Mouse (Mus musculus) MEL (cell line): ENCODE measurements around the gene Tmem199. TPM values are rescaled to one million over a fixed set of nuclear protein-coding genes. Genes with fewer than 3 reads are reported as not detected.

ENCODE experiments used
- DNase-seq: peaks from one replicate; pipeline ENCODE4 v3.0.0; 2011; ENCODE audit warnings: low read depth, low spot score
- H3K27ac ChIP-seq: 2 replicates; pipeline ENCODE4 v1.5.1; 2012; ENCODE audit warnings: low read depth, mild to moderate bottlenecking, control low read depth, low read length, moderate library complexity; ENCODE audit not compliant: control insufficient read depth
- H3K27me3 ChIP-seq, 2 experiments: fragments of 150-350 bp in 1 of 2; sonication (generic) in 1 of 2; 2 replicates each; pipeline ENCODE4 v1.6.1; 2012; ENCODE audit warnings: low read length in 2 of 2, mild to moderate bottlenecking in 2 of 2, improper control_type of control experiment in 1 of 2, moderate library complexity in 1 of 2; ENCODE audit not compliant: insufficient read depth in 2 of 2, control insufficient read depth in 1 of 2
- H3K36me3 ChIP-seq, 2 experiments: 2 replicates each; pipeline ENCODE4 v1.6.1; 2012 to 2014; ENCODE audit warnings: low read length in 2 of 2, improper control_type of control experiment in 1 of 2, inconsistent platforms in 1 of 2, mild to moderate bottlenecking in 1 of 2; ENCODE audit not compliant: insufficient read depth in 2 of 2, control insufficient read depth in 1 of 2
- H3K4me1 ChIP-seq, 2 experiments: fragments of 150-350 bp in 1 of 2; sonication (generic) in 1 of 2; 2 replicates each; pipeline ENCODE4 v1.6.1; 2012; ENCODE audit warnings: low read length in 2 of 2, improper control_type of control experiment in 1 of 2, mild to moderate bottlenecking in 1 of 2; ENCODE audit not compliant: insufficient read depth in 2 of 2, control insufficient read depth in 1 of 2
- H3K4me3 ChIP-seq, 2 experiments: fragments of 150-350 bp in 1 of 2; sonication (generic) in 1 of 2; 2 replicates each; pipeline ENCODE4 v1.5.1; 2012; ENCODE audit warnings: low read depth in 2 of 2, low read length in 2 of 2, mild to moderate bottlenecking in 2 of 2, moderate library complexity in 2 of 2, control low read depth in 1 of 2, improper control_type of control experiment in 1 of 2; ENCODE audit not compliant: control insufficient read depth in 1 of 2, insufficient read depth in 1 of 2
- H3K79me2 ChIP-seq: 2 replicates; pipeline ENCODE4 v1.6.1; 2012; ENCODE audit warnings: mild to moderate bottlenecking, low read length, moderate library complexity; ENCODE audit not compliant: control insufficient read depth, poor library complexity, insufficient read depth
- H3K9ac ChIP-seq: 2 replicates; pipeline ENCODE4 v1.6.1; 2012; ENCODE audit warnings: low read depth, mild to moderate bottlenecking, control low read depth, low read length, moderate library complexity; ENCODE audit not compliant: control insufficient read depth, poor library complexity, severe bottlenecking
- H3K9me3 ChIP-seq: fragments of 150-350 bp; sonication (generic); replicated peaks from 2 replicates; pipeline ENCODE4 v1.6.1; 2012; ENCODE audit warnings: mild to moderate bottlenecking, low read length, improper control_type of control experiment, moderate library complexity; ENCODE audit not compliant: insufficient read depth
- BHLHE40 ChIP-seq: IDR thresholded peaks from 2 replicates; pipeline ENCODE4 v1.6.1; 2012; ENCODE audit warnings: low read depth, mild to moderate bottlenecking, inconsistent platforms, low read length, improper control_type of control experiment, borderline replicate concordance
- CHD1 ChIP-seq: IDR thresholded peaks from 2 replicates; pipeline ENCODE4 v1.6.1; 2012; ENCODE audit warnings: low read depth, mild to moderate bottlenecking, inconsistent platforms, low read length, improper control_type of control experiment
- CTCF ChIP-seq, 3 experiments: IDR thresholded peaks in 2 of 3; conservative IDR thresholded peaks in 1 of 3; 2 replicates each; pipeline ENCODE4 v1.5.1; 2011 to 2012; ENCODE audit warnings: low read length in 3 of 3, low read depth in 2 of 3, mild to moderate bottlenecking in 2 of 3, improper control_type of control experiment in 1 of 3, inconsistent platforms in 1 of 3, mixed read lengths in 1 of 3, moderate library complexity in 1 of 3; ENCODE audit not compliant: control insufficient read depth in 1 of 3, insufficient read depth in 1 of 3, poor library complexity in 1 of 3, severe bottlenecking in 1 of 3
- E2F4 ChIP-seq: IDR thresholded peaks from 2 replicates; pipeline ENCODE4 v1.6.1; 2011; ENCODE audit warnings: low read depth, low read length, improper control_type of control experiment, borderline replicate concordance
- ELF1 ChIP-seq: IDR thresholded peaks from 2 replicates; pipeline ENCODE4 v1.6.1; 2014; ENCODE audit warnings: low read depth, mild to moderate bottlenecking, inconsistent platforms, low read length, improper control_type of control experiment, moderate library complexity
- EP300 ChIP-seq, 2 experiments: IDR thresholded peaks; 2 replicates each; pipeline ENCODE4 v1.6.1; 2011; ENCODE audit warnings: improper control_type of control experiment in 2 of 2, low read length in 2 of 2, low read depth in 1 of 2, mild to moderate bottlenecking in 1 of 2
- ETS1 ChIP-seq: IDR thresholded peaks from 2 replicates; pipeline ENCODE4 v1.6.1; 2012; ENCODE audit warnings: low read depth, mild to moderate bottlenecking, inconsistent platforms, low read length, improper control_type of control experiment, moderate library complexity
- GABPA ChIP-seq: IDR thresholded peaks from 2 replicates; pipeline ENCODE4 v1.6.1; 2012; ENCODE audit warnings: low read depth, mild to moderate bottlenecking, inconsistent platforms, low read length, improper control_type of control experiment, moderate library complexity
- HCFC1 ChIP-seq: IDR thresholded peaks from 2 replicates; pipeline ENCODE4 v1.6.1; 2012; ENCODE audit warnings: low read depth, mild to moderate bottlenecking, inconsistent platforms, low read length, improper control_type of control experiment, moderate library complexity
- JUND ChIP-seq: IDR thresholded peaks from 2 replicates; pipeline ENCODE4 v1.6.1; 2011; ENCODE audit warnings: low read depth, mild to moderate bottlenecking, improper control_type of control experiment, low read length
- MAX ChIP-seq: IDR thresholded peaks from 2 replicates; pipeline ENCODE4 v1.6.1; 2011; ENCODE audit warnings: low read length, improper control_type of control experiment
- MAZ ChIP-seq: IDR thresholded peaks from 2 replicates; pipeline ENCODE4 v1.6.1; 2012; ENCODE audit warnings: low read depth, mild to moderate bottlenecking, inconsistent platforms, low read length, improper control_type of control experiment
- MEF2A ChIP-seq: IDR thresholded peaks from 2 replicates; pipeline ENCODE4 v1.6.1; 2014; ENCODE audit warnings: low read depth, mild to moderate bottlenecking, inconsistent platforms, low read length, improper control_type of control experiment; ENCODE audit not compliant: poor library complexity, insufficient replicate concordance, severe bottlenecking; ENCODE audit errors: extremely low read depth
- MXI1 ChIP-seq: IDR thresholded peaks from 2 replicates; pipeline ENCODE4 v1.6.1; 2011; ENCODE audit warnings: mild to moderate bottlenecking, low read depth, low read length, improper control_type of control experiment
- MYC ChIP-seq: IDR thresholded peaks from 2 replicates; pipeline ENCODE4 v1.6.1; 2011; ENCODE audit warnings: low read depth, mild to moderate bottlenecking, low read length, improper control_type of control experiment, moderate library complexity
- NRF1 ChIP-seq: IDR thresholded peaks from 2 replicates; pipeline ENCODE4 v1.6.1; 2014; ENCODE audit warnings: low read depth, mild to moderate bottlenecking, inconsistent platforms, low read length, improper control_type of control experiment, moderate library complexity; ENCODE audit not compliant: poor library complexity, insufficient read depth, severe bottlenecking
- POLR2A ChIP-seq, 2 experiments: IDR thresholded peaks; 2 replicates each; pipeline ENCODE4 v1.6.1; 2011 to 2012; ENCODE audit warnings: low read length in 2 of 2, mild to moderate bottlenecking in 2 of 2, control low read depth in 1 of 2, improper control_type of control experiment in 1 of 2, low read depth in 1 of 2, moderate library complexity in 1 of 2; ENCODE audit not compliant: control insufficient read depth in 1 of 2, insufficient read depth in 1 of 2, poor library complexity in 1 of 2
- POLR2AphosphoS2 ChIP-seq: IDR thresholded peaks from 2 replicates; pipeline ENCODE4 v1.6.1; 2011; ENCODE audit warnings: low read length, improper control_type of control experiment
- POLR2AphosphoS5 ChIP-seq: IDR thresholded peaks from 2 replicates; pipeline ENCODE4 v1.6.1; 2012; ENCODE audit warnings: low read depth, borderline replicate concordance, mild to moderate bottlenecking, inconsistent platforms, low read length, moderate library complexity, mixed read lengths
- RAD21 ChIP-seq: IDR thresholded peaks from 2 replicates; pipeline ENCODE4 v1.6.1; 2011; ENCODE audit warnings: mild to moderate bottlenecking, low read depth, low read length, improper control_type of control experiment
- RCOR1 ChIP-seq: IDR thresholded peaks from 2 replicates; pipeline ENCODE4 v1.6.1; 2012; ENCODE audit warnings: low read depth, mild to moderate bottlenecking, inconsistent platforms, low read length, improper control_type of control experiment
- SIN3A ChIP-seq: IDR thresholded peaks from 2 replicates; pipeline ENCODE4 v1.6.1; 2012; ENCODE audit warnings: low read length, improper control_type of control experiment, inconsistent platforms
- SMC3 ChIP-seq: IDR thresholded peaks from 2 replicates; pipeline ENCODE4 v1.6.1; 2011; ENCODE audit warnings: low read depth, low read length, improper control_type of control experiment
- TAL1 ChIP-seq: IDR thresholded peaks from 2 replicates; pipeline ENCODE4 v1.6.1; 2012; ENCODE audit warnings: mild to moderate bottlenecking, inconsistent platforms, low read length, moderate library complexity, mixed read lengths
- TBP ChIP-seq: IDR thresholded peaks from 2 replicates; pipeline ENCODE4 v1.8.0; 2011; ENCODE audit warnings: low read depth, low read length, improper control_type of control experiment
- UBTF ChIP-seq: IDR thresholded peaks from 2 replicates; pipeline ENCODE4 v1.6.1; 2012; ENCODE audit warnings: low read depth, mild to moderate bottlenecking, inconsistent platforms, low read length, improper control_type of control experiment, moderate library complexity, borderline replicate concordance; ENCODE audit not compliant: insufficient read depth
- USF1 ChIP-seq: IDR thresholded peaks from 2 replicates; pipeline ENCODE4 v1.6.1; 2014; ENCODE audit warnings: low read depth, mild to moderate bottlenecking, inconsistent platforms, low read length, improper control_type of control experiment, moderate library complexity
- ZKSCAN1 ChIP-seq: IDR thresholded peaks from 2 replicates; pipeline ENCODE4 v1.6.1; 2012; ENCODE audit warnings: low read depth, mild to moderate bottlenecking, inconsistent platforms, low read length, improper control_type of control experiment, moderate library complexity
- ZMIZ1 ChIP-seq: IDR thresholded peaks from 2 replicates; pipeline ENCODE4 v1.6.1; 2012; ENCODE audit warnings: low read depth, mild to moderate bottlenecking, inconsistent platforms, low read length, improper control_type of control experiment, moderate library complexity
- ZNF384 ChIP-seq: IDR thresholded peaks from 2 replicates; pipeline ENCODE4 v1.6.1; 2012; ENCODE audit warnings: low read depth, mild to moderate bottlenecking, inconsistent platforms, low read length, improper control_type of control experiment
- polyA plus RNA-seq, 2 experiments: library from polyadenylated mRNA; stranded (reverse) in 1 of 2; unstranded in 1 of 2; fragments of >175 nt in 1 of 2; fragments of >200 nt in 1 of 2; gene quantifications; 2 replicates each; pipeline versions ENCODE4 v1.2.1 to v1.2.4; 2012; ENCODE audit warnings: low replicate concordance in 2 of 2, low read depth in 1 of 2; ENCODE audit not compliant: insufficient read length in 2 of 2, insufficient read depth in 1 of 2, missing spikeins in 1 of 2
- total RNA-seq: library from RNA; depleted of rRNA; stranded (reverse); fragments of 300-350 nt; gene quantifications from 2 replicates; pipeline ENCODE4 v1.2.3, GENCODE M21; 2012

The Tmem199 gene
- total and polyA plus RNA-seq, 3 experiments: 36.5 to 57.1 TPM; not detected in 1

DNA sequence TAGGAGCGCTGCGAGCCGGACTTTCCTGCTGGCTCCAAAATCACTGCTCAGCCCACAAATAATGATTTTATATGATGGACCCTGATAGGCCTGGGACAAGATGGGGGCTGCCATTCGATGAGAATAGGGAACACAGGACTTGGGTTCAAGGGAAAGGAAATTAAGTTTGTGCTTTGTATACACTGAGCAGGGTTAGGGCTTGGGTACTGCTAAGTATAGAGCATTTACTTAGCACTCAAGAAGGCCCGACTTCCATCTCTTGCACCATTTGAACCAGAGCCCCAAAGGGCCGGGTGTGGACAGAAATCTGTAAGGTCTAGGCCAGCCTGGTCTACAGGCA lies 39.1 kb upstream of the Tmem199 start:
- Histone ChIP-seq H3K36me3 (peaks cover 0 to 35% of the 10 kb centered on the region in 2 experiments; a peak in 3 of 4 replicates), H3K9ac (peak overlapping the region; percentile 59), H3K27ac (no peak overlapping the region)

DNA sequence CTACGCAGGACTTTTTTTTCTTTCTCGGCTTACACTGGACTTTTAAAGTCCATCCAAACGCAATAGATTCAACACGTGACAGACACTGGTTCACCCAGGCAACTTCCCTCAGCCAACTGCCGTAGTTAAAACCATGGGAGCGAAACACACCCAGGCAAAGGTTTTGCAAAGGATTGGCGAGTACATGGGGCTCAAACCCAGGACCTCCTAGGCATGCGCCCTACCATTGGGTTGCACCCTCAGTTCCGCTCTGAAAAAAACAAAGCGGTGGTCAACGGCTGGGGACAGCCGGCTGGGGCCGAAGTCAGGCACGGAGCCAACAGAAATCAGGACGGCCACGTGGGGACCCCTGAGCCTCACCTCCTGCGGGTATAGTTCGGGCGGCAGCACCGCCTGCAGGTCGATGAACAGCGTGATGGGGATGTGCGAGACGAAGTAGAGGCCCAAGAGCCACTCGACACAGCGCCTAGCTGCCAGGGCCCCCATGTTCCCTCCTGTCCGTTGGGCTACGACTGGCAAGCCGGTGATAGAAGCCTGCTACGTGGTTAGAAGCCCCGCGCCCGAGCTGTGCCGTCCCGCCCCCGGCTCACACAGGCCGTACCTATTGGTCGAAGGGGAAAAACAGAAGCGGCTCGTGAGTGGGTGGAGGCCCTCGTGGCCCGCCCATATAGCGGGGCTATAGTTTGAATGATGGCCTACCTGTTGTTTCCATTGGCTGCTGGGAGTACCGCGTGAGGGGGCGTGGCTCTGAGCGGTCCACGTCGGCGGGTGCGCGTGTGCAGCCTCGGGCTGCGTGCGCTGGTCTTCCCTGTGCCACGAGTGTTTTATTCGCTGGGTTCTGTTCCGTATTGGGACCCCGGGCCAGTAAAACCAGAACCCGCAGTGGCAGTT lies 38.4 kb upstream of the Tmem199 start, which contains the start of gene Tmem97:
Gene Tmem97 (minus strand): TSS at position 610 of the 891 bp plus-strand sequence.
- peaks cover 37% of the 10 kb centered on the region for H3K79me2 ChIP-seq
- H3K27ac ChIP-seq: peak within 1 kb of the TSS; percentile 45
- H3K9me3 ChIP-seq: no peaks in the 10 kb centered on the region
- peak within 1 kb of the TSS; percentile 66 for H3K9ac ChIP-seq
- peak within 1 kb of the TSS; percentile 66 to 99 for H3K4me3 ChIP-seq
- H3K4me1 ChIP-seq: peaks cover 29 to 34% of the 10 kb centered on the region in 2 experiments
- no peaks in the 10 kb centered on the region for H3K27me3 ChIP-seq
- H3K36me3 ChIP-seq: peaks cover 0 to 35% of the 10 kb centered on the region in 2 experiments; a peak in 3 of 4 replicates
- peak; percentile 100 for DNase-seq
- TF ChIP-seq TBP: peak; percentile 89
- no peak for TF ChIP-seq MEF2A
- TF ChIP-seq E2F4: 0 out of 2 replicates have a peak, but pooled peaks have one; percentile 72
- no peak for TF ChIP-seq SMC3
- TF ChIP-seq CHD1: peak; percentile 1
- TF ChIP-seq MAX: peak; percentile 94
- no peak for TF ChIP-seq ZKSCAN1
- TF ChIP-seq UBTF: no peak
- TF ChIP-seq USF1: peak; percentile 91
- peak; percentile 77 for TF ChIP-seq NRF1
- peak; percentile 79 for TF ChIP-seq HCFC1
- peak; percentile 95 for TF ChIP-seq MXI1
- no peak for TF ChIP-seq RCOR1
- TF ChIP-seq ZMIZ1: peak; percentile 94
- TF ChIP-seq EP300 (IDR thresholded peaks at IDR 0.05; ENCODE audit: low read depth in 1 of 2, low read length in 2 of 2): peak in 1 of 2 experiments; percentile 18; a peak in 2 of 4 replicates
- no peak for TF ChIP-seq JUND
- no peak for TF ChIP-seq CTCF (IDR thresholded peaks at IDR 0.05 in 2 of 3, conservative IDR thresholded peaks at IDR 0.05 in 1 of 3; ENCODE audit: control insufficient read depth in 1 of 3, insufficient read depth in 1 of 3, low read depth in 2 of 3, low read length in 3 of 3, poor library complexity in 1 of 3, severe bottlenecking in 1 of 3)
- no peak for TF ChIP-seq TAL1
- TF ChIP-seq SIN3A: peak; percentile 91
- peak; percentile 18; the same call in 1 of the 2 replicates for TF ChIP-seq MAZ
- no peak; the same call in 1 of the 2 replicates for TF ChIP-seq RAD21
- TF ChIP-seq BHLHE40: peak; percentile 80
- TF ChIP-seq ELF1: 0 out of 2 replicates have a peak, but pooled peaks have one; percentile 19
- TF ChIP-seq ZNF384: peak; percentile 46
- peak; percentile 90 for TF ChIP-seq POLR2AphosphoS2
- TF ChIP-seq POLR2AphosphoS5: 0 out of 2 replicates have a peak, but pooled peaks have one; percentile 48
- peak; percentile 74 to 98 for TF ChIP-seq POLR2A (IDR thresholded peaks at IDR 0.05; ENCODE audit: control insufficient read depth in 1 of 2, insufficient read depth in 1 of 2, low read depth in 1 of 2, low read length in 2 of 2, poor library complexity in 1 of 2)

More for the DNA sequence above, 39.1 kb upstream of the Tmem199 start:
- Histone ChIP-seq H3K4me3 (peak overlapping the region; percentile 50 to 87), H3K79me2 (peaks cover 33% of the 10 kb centered on the region), H3K9me3 (no peaks in the 10 kb centered on the region), H3K27me3 (no peaks in the 10 kb centered on the region), H3K4me1 (peaks cover 31 to 36% of the 10 kb centered on the region in 2 experiments)
- DNase-seq: no peak
- TF ChIP-seq GABPA (0 out of 2 replicates have a peak, but pooled peaks have one; percentile 7), BHLHE40 (no peak), SMC3 (no peak), ETS1 (no peak), MYC (no peak), RCOR1 (peak; percentile 51; the same call in 1 of the 2 replicates)
